Mouse (Mus musculus) spleen, adult 2 months (tissue): ENCODE results near the gene Psors1c2. TPM values are rescaled to one million over a fixed set of nuclear protein-coding genes. Genes with fewer than 3 reads are reported as not detected.

Source experiments
- DNase-seq, 2 experiments: peaks; one replicate each; pipeline versions ENCODE4 v3.0.0 to v3.0.0-alpha.2; 2012 to 2021; ENCODE audit warnings: low spot score in 2 of 2, low read depth in 1 of 2
- H3K27ac ChIP-seq: fragments of 200-500 bp; 2 replicates; pipeline ENCODE4 v1.5.1; 2012; ENCODE audit warnings: low read length, inconsistent platforms; ENCODE audit not compliant: insufficient read depth
- H3K27me3 ChIP-seq: fragments of 200-500 bp; 2 replicates; pipeline ENCODE4 v1.6.1; 2012; ENCODE audit warnings: mild to moderate bottlenecking, moderate library complexity, low read length, inconsistent platforms; ENCODE audit not compliant: control insufficient read depth, insufficient read depth
- H3K36me3 ChIP-seq: fragments of 200-500 bp; 2 replicates; pipeline ENCODE4 v1.6.1; 2012; ENCODE audit warnings: mild to moderate bottlenecking, low read length, inconsistent platforms; ENCODE audit not compliant: control insufficient read depth, insufficient read depth
- H3K4me1 ChIP-seq: fragments of 200-500 bp; 2 replicates; pipeline ENCODE4 v1.6.1; 2011; ENCODE audit warnings: inconsistent platforms; ENCODE audit not compliant: control insufficient read depth, insufficient read depth, insufficient read length
- H3K4me3 ChIP-seq: fragments of 200-500 bp; 2 replicates; pipeline ENCODE4 v1.5.1; 2011; ENCODE audit warnings: mild to moderate bottlenecking, inconsistent platforms; ENCODE audit not compliant: insufficient read depth, insufficient read length; ENCODE audit errors: extremely low read depth
- CTCF ChIP-seq: fragments of 200-500 bp; IDR thresholded peaks from 2 replicates; pipeline ENCODE4 v1.5.1; 2011; ENCODE audit warnings: mild to moderate bottlenecking, inconsistent platforms; ENCODE audit not compliant: insufficient read depth, insufficient read length, insufficient replicate concordance; ENCODE audit errors: extremely low read depth
- POLR2A ChIP-seq: fragments of 200-500 bp; IDR thresholded peaks from 2 replicates; pipeline ENCODE4 v1.6.1; 2011; ENCODE audit warnings: low read depth, low read length, inconsistent platforms
- WGBS: fragments of 180-500 bp; shearing (Covaris S2); methylation state at CpG from one replicate; pipeline ENCODE4 v1.1.7; 2018; 5-methylcytosine and 5-hydroxymethylcytosine counted together
- polyA plus RNA-seq: library from polyadenylated mRNA; depleted of rRNA; stranded (reverse); fragments of >200 nt; gene quantifications from 2 replicates; pipeline ENCODE4 v1.2.3, GENCODE M21; 2012

The Psors1c2 gene
- polyA plus RNA-seq, 1 experiment, result 0.09 TPM

- Histone ChIP-seq H3K4me3 (no peak overlapping the region), H3K27ac (no peak overlapping the region), H3K4me1 (no peaks in the 10 kb centered on the region; the same call in 1 of the 2 replicates), H3K36me3 (no peaks in the 10 kb centered on the region), H3K27me3 (no peaks in the 10 kb centered on the region)
- TF ChIP-seq CTCF (peak; percentile 48; the same call in 1 of the 2 replicates), POLR2A (no peak)
- peak in 1 of 2 experiments; percentile 37 for DNase-seq
- 37% methylated on average over 6 of the region's 6 CpGs for WGBS
Observed at GRCm38 (mm10) chr17:35544680-35545079, 11.7 kb downstream of the Psors1c2 start.

GRCm38 (mm10) chr17:35547465-35547864 lies 14.5 kb downstream of the Psors1c2 start:
- 76% methylated on average over 2 of the region's 2 CpGs for WGBS

GRCm38 (mm10) chr17:35548636-35549035 lies 15.6 kb downstream of the Psors1c2 start:
- Histone ChIP-seq H3K27me3 (no peaks in the 10 kb centered on the region), H3K4me1 (no peaks in the 10 kb centered on the region; the same call in 1 of the 2 replicates), H3K36me3 (no peaks in the 10 kb centered on the region), H3K4me3 (no peak overlapping the region), H3K27ac (no peak overlapping the region)
- no peak for TF ChIP-seq CTCF
- no peak for TF ChIP-seq POLR2A
- no peak for DNase-seq
- WGBS, result 30% methylated on average over 5 of the region's 5 CpGs

More at GRCm38 (mm10) chr17:35547465-35547864, 14.5 kb downstream of the Psors1c2 start:
- Histone ChIP-seq H3K36me3 (no peaks in the 10 kb centered on the region), H3K4me1 (no peaks in the 10 kb centered on the region; the same call in 1 of the 2 replicates), H3K4me3 (no peak overlapping the region), H3K27ac (no peak overlapping the region), H3K27me3 (no peaks in the 10 kb centered on the region)
- TF ChIP-seq POLR2A (no peak), CTCF (no peak)
- no peak for DNase-seq

GRCm38 (mm10) chr17:35549437-35550142 lies 16.6 kb downstream of the Psors1c2 start:
- H3K27me3 ChIP-seq, result no peaks in the 10 kb centered on the region
- TF ChIP-seq CTCF (no peak), POLR2A (no peak)
- H3K4me3 ChIP-seq, result no peak overlapping the region
- no peaks in the 10 kb centered on the region for H3K36me3 ChIP-seq
- 60% methylated on average over 15 of the region's 15 CpGs for WGBS
- H3K27ac ChIP-seq, result peak overlapping the region; percentile 53
- H3K4me1 ChIP-seq, result no peaks in the 10 kb centered on the region
- no peak for DNase-seq

GRCm38 (mm10) chr17:35550143-35550494 lies 17.1 kb downstream of the Psors1c2 start:
- no peak for TF ChIP-seq CTCF
- Histone ChIP-seq H3K36me3 (no peaks in the 10 kb centered on the region), H3K27me3 (no peaks in the 10 kb centered on the region), H3K4me1 (no peaks in the 10 kb centered on the region), H3K27ac (peak overlapping the region; percentile 53; the same call in 1 of the 2 replicates), H3K4me3 (no peak overlapping the region)
- 87% methylated on average over 4 of the region's 4 CpGs for WGBS
- DNase-seq, result no peak

GRCm38 (mm10) chr17:35550871-35551270 lies 17.9 kb downstream of the Psors1c2 start:
- Histone ChIP-seq H3K4me3 (no peak overlapping the region), H3K36me3 (no peaks in the 10 kb centered on the region), H3K27ac (no peak overlapping the region), H3K27me3 (no peaks in the 10 kb centered on the region), H3K4me1 (no peaks in the 10 kb centered on the region)
- TF ChIP-seq CTCF (no peak), POLR2A (no peak)
- no peak for DNase-seq
- WGBS, result 55% methylated on average over 8 of the region's 8 CpGs

GRCm38 (mm10) chr17:35551881-35552414 lies 18.9 kb downstream of the Psors1c2 start, which contains the start of gene Cdsn:
Gene Cdsn (plus strand): TSS chr17:35552128.
- no peak for DNase-seq
- no peaks in the 10 kb centered on the region for H3K4me1 ChIP-seq
- no peaks in the 10 kb centered on the region for H3K27me3 ChIP-seq
- no peak within 1 kb of the TSS for H3K27ac ChIP-seq
- 80% methylated on average over 10 of the region's 10 CpGs for WGBS
- no peak for TF ChIP-seq CTCF
- TF ChIP-seq POLR2A, result no peak
- H3K36me3 ChIP-seq, result no peaks in the 10 kb centered on the region
- H3K4me3 ChIP-seq, result no peak within 1 kb of the TSS
